Mouse (Mus musculus) small intestine, adult 2 months (tissue): ENCODE data around the gene Stat5b. TPM values are rescaled to one million over a fixed set of nuclear protein-coding genes. Genes with fewer than 3 reads are reported as not detected.

Experiments used
- H3K27ac ChIP-seq: fragments of 200-500 bp; 2 replicates; pipeline ENCODE4 v1.5.1; 2012; ENCODE audit warnings: low read depth, low read length, control low read depth, inconsistent platforms; ENCODE audit not compliant: insufficient read depth
- H3K27me3 ChIP-seq: fragments of 200-500 bp; 2 replicates; pipeline ENCODE4 v1.6.1; 2012; ENCODE audit warnings: mild to moderate bottlenecking, moderate library complexity, low read length, inconsistent platforms; ENCODE audit not compliant: control insufficient read depth, insufficient read depth
- H3K36me3 ChIP-seq: fragments of 200-500 bp; 2 replicates; pipeline ENCODE4 v1.6.1; 2012; ENCODE audit warnings: mild to moderate bottlenecking, low read length, control low read depth, inconsistent platforms; ENCODE audit not compliant: control insufficient read depth, insufficient read depth
- H3K4me1 ChIP-seq: fragments of 200-500 bp; 2 replicates; pipeline ENCODE4 v1.6.1; 2012; ENCODE audit warnings: low read length, inconsistent platforms, mixed read lengths; ENCODE audit not compliant: control insufficient read depth, insufficient read depth, insufficient read length
- H3K4me3 ChIP-seq: fragments of 200-500 bp; 2 replicates; pipeline ENCODE4 v1.5.1; 2012; ENCODE audit warnings: low read depth, mild to moderate bottlenecking, control low read depth, inconsistent platforms, low read length, moderate library complexity
- CTCF ChIP-seq: fragments of 200-500 bp; IDR thresholded peaks from 2 replicates; pipeline ENCODE4 v1.5.1; 2012; ENCODE audit warnings: low read depth, mild to moderate bottlenecking, control low read depth, inconsistent platforms, low read length, moderate library complexity, mixed read lengths; ENCODE audit not compliant: insufficient replicate concordance, insufficient read length; ENCODE audit errors: extremely low read depth
- POLR2A ChIP-seq: fragments of 200-500 bp; IDR thresholded peaks from 2 replicates; pipeline ENCODE4 v1.6.1; 2012; ENCODE audit warnings: low read depth, mild to moderate bottlenecking, control low read depth, inconsistent platforms, low read length, moderate library complexity
- WGBS: fragments of 180-500 bp; shearing (Covaris S2); methylation state at CpG from one replicate; pipeline ENCODE4 v1.1.7; 2018; 5-methylcytosine and 5-hydroxymethylcytosine counted together
- polyA plus RNA-seq: library from polyadenylated mRNA; depleted of rRNA; stranded (reverse); fragments of >200 nt; gene quantifications from 2 replicates; pipeline ENCODE4 v1.2.3, GENCODE M21; 2012

Gene Stat5b
- polyA plus RNA-seq, 1 experiment: 9.6 TPM

DNA sequence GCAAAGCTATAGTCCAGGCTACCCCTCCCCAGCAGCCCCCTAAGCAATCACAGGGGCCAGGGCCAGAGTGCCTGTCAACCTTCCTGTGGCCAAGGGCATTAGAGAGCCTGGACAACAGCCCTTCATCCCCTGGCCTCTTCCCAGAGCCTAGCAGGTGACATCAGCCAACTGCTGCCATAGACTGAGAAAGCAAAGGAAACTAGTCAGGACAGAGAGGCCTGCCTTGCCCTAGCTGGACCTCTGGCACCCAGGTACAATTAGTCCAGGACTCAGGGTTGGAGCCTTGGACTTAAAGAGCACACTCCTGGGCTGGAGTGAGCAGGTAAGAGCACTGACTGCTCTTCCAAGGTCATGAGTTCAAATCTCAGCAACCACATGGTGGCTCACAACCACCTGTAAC is 34.9 kb upstream of the Stat5b start:
- TF ChIP-seq CTCF (no peak), POLR2A (no peak)
- Histone ChIP-seq H3K4me3 (no peak overlapping the region), H3K36me3 (peaks cover 41% of the 10 kb centered on the region), H3K4me1 (0 out of 2 replicates have a peak, but pooled peaks cover 3% of the 10 kb centered on the region), H3K27me3 (no peaks in the 10 kb centered on the region), H3K27ac (no peak overlapping the region)

DNA sequence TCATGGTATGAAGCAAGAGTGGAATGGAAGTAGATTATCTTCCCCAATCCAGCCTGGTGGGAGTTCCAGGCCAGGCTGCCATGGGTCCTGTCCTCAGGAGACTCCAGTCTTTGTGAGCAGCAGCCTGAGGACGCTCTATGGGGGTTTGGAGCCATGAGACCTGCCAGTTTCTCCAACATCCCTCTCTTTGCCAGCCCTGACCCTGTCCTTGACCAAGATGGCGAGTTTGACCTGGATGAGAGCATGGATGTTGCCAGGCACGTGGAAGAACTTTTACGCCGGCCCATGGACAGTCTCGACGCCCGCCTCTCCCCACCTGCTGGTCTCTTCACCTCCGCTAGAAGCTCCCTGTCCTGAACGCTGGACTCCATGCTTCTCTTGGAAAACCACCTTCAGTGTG is 33.1 kb upstream of the Stat5b start:
- no peaks in the 10 kb centered on the region for H3K27me3 ChIP-seq
- 0 out of 2 replicates have a peak, but pooled peaks cover 3% of the 10 kb centered on the region for H3K4me1 ChIP-seq
- 90% methylated on average over 10 of the region's 10 CpGs for WGBS
- H3K4me3 ChIP-seq: no peak overlapping the region
- no peak for TF ChIP-seq CTCF
- TF ChIP-seq POLR2A: no peak
- no peak overlapping the region for H3K27ac ChIP-seq
- H3K36me3 ChIP-seq: peaks cover 31% of the 10 kb centered on the region

DNA sequence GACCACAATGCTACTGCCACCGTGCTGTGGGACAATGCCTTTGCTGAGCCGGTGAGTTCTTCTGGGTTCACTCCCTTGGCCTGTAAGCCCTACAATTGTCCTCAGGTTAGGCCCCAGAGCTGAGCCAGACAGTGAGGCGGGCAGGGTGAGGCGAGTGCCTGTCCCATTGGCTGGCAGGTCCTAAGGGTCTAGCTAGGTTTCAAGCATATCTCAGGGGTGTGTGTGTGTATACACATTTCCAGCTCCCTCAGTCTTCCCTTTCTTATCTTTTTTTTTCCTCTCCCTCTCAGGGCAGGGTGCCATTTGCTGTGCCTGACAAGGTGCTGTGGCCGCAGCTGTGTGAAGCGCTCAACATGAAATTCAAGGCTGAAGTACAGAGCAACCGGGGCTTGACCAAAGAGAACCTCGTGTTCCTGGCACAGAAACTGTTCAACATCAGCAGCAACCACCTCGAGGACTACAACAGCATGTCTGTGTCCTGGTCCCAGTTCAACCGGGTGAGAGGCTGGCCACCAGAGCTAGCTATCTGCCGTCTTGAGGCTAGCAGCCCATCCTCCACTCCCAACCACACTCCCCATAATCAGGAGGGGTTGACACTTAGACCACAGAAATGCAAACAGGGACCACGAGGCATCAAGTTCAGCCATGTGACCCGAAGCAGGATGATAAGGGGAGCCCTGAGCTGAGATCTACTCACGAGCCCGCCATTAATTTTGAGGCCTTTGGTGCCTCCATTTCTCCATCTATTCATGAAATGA is 29.0 kb upstream of the Stat5b start:
- Histone ChIP-seq H3K27me3 (no peaks in the 10 kb centered on the region), H3K27ac (no peak overlapping the region), H3K4me3 (no peak overlapping the region), H3K4me1 (no peaks in the 10 kb centered on the region), H3K36me3 (peaks cover 20% of the 10 kb centered on the region)
- TF ChIP-seq CTCF (no peak), POLR2A (no peak)
- WGBS: 80% methylated on average over 15 of the region's 15 CpGs

DNA sequence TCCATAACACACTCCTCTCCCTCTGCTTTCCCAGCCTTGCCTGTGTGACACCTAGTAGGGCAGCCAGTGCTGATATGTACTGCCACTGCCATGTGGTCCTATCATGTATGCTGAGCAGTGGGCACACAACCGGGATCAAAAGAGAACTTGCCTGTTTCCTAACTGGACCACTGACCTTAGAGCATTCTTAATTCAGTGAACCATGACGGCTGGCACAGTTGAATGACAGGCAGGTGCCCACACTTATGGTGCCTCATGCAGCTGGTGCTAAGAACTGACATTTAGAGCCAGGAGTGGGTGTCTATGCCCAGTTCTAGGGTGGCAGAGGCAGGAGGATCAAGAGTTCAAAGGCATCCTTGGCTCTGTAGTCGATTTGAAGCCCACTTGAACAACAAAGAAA is 25.2 kb upstream of the Stat5b start:
- Histone ChIP-seq H3K27ac (no peak overlapping the region), H3K4me3 (no peak overlapping the region), H3K4me1 (no peaks in the 10 kb centered on the region), H3K27me3 (no peaks in the 10 kb centered on the region), H3K36me3 (peaks cover 20% of the 10 kb centered on the region)
- 81% methylated on average over 3 of the region's 3 CpGs for WGBS
- TF ChIP-seq CTCF (no peak), POLR2A (no peak)

DNA sequence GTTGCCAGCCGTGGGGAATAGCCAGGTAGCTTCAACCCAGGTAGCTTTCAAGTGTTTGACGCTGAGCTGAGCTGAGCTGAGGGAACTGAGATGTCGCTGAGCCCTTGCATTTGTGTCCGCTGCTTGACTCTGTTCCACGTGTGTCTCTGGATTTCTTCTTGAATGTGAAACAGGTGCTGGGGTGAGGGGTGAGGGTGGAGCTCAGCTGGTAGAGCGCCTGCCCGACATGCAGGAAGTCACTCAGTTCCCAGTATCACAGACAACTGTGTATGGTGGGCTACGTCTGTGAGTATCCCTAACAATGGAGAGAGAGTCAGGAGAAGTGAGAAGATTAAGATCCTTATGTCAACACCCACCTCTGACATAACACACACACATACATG is 20.4 kb upstream of the Stat5b start:
- Histone ChIP-seq H3K36me3 (peaks cover 9% of the 10 kb centered on the region; the same call in 1 of the 2 replicates), H3K27ac (no peak overlapping the region), H3K27me3 (no peaks in the 10 kb centered on the region), H3K4me3 (no peak overlapping the region), H3K4me1 (no peaks in the 10 kb centered on the region)
- WGBS: 80% methylated on average over 8 of the region's 8 CpGs
- TF ChIP-seq CTCF: no peak
- no peak for TF ChIP-seq POLR2A

DNA sequence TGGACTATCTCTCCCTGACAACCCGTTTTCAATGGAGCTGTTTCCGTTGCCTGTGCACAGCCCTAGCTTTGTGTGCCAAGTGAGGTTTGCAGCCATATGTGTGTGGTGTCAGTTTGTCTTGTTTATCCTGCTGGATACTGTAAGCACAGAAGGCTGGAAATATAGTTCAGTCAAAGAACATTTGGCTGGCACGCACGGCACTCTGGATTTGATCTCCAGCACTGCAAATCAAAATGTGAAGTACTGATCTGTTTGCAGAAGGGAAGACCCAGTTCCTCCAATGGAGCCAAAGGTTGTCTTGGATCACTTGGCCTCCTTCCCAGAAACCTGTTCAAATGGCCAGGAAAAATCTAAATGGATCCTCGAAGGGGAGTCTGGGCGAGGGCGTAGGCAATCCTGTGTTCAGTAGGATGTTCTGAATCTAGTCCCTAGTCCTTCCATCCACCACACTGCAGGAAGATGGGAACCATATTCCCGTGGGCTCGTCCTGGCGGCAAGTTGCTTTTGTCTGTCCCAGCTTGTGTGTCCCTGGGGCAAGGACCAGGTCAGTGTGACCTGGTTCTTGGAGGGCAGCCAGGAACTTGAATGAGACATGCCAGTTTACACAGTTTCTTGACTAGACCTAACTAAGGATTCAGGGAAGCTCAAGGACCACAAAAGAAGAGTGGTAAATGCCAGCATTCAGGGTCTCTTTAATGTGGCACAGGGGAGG is 19.9 kb upstream of the Stat5b start:
- 36% methylated on average over 10 of the region's 10 CpGs for whole genome bisulfite sequencing
- no peak overlapping the region for H3K4me3 ChIP-seq
- no peaks in the 10 kb centered on the region for H3K4me1 ChIP-seq
- no peak overlapping the region for H3K27ac ChIP-seq
- TF ChIP-seq POLR2A (no peak), CTCF (no peak)
- peaks cover 7% of the 10 kb centered on the region; the same call in 1 of the 2 replicates for H3K36me3 ChIP-seq
- no peaks in the 10 kb centered on the region for H3K27me3 ChIP-seq

DNA sequence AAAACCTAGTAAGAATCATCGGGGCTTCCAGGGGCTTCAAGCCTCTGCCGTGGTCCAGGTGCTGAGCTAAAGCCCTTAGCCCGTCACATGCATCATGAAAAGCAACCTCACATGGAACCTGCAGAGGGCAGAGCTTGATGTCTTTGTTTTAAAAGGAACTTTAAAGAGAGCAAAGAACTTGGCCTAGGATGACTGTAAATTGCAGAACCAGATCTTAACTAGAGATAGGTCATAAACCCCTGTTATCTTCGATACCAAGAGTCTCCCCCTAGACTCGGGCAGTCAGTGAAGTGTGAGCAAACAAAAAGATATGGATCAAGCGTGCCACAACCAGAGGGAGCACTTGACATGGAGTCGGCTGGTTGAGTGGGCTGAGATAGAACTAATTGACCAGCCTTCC is 15.1 kb upstream of the Stat5b start:
- WGBS: 74% methylated on average over 7 of the region's 7 CpGs
- Histone ChIP-seq H3K27me3 (no peaks in the 10 kb centered on the region), H3K4me1 (peaks cover 2% of the 10 kb centered on the region; the same call in 1 of the 2 replicates), H3K4me3 (no peak overlapping the region), H3K27ac (no peak overlapping the region), H3K36me3 (peaks cover 6% of the 10 kb centered on the region; the same call in 1 of the 2 replicates)
- TF ChIP-seq CTCF (no peak), POLR2A (no peak)
